Mouse (Mus musculus) liver, postnatal 0 days (tissue): ENCODE results near the gene Commd4. TPM values are rescaled to one million over a fixed set of nuclear protein-coding genes. Genes with fewer than 3 reads are reported as not detected.

Experiments
- ATAC-seq: fragments of 200-750 bp; cut with Nextera tagmentation; 2 replicates; pipeline ENCODE4 v1.8.0; 2017; ENCODE audit warnings: mild to moderate bottlenecking, moderate library complexity
- DNase-seq: peaks from one replicate; pipeline ENCODE4 v3.0.0-alpha.2; 2016
- H3K27ac ChIP-seq: fragments of 300-500 bp; sonication (generic); 2 replicates; pipeline ENCODE4 v1.5.1; 2014; ENCODE audit warnings: antibody characterized with exemption, moderate library complexity, mild to moderate bottlenecking, low read depth
- H3K27me3 ChIP-seq: fragments of 300-500 bp; sonication (generic); 2 replicates; pipeline ENCODE4 v1.6.1; 2014; ENCODE audit warnings: low read length, control low read depth, mixed read lengths; ENCODE audit not compliant: insufficient read depth
- H3K36me3 ChIP-seq: fragments of 300-500 bp; sonication (generic); replicated peaks from 2 replicates; pipeline ENCODE4 v1.6.1; 2014; ENCODE audit warnings: mild to moderate bottlenecking, control low read depth, low read length, moderate library complexity, mixed read lengths; ENCODE audit not compliant: insufficient read depth
- H3K4me1 ChIP-seq: fragments of 300-500 bp; sonication (generic); 2 replicates; pipeline ENCODE4 v1.6.1; 2014; ENCODE audit warnings: antibody characterized with exemption, mild to moderate bottlenecking, control low read depth; ENCODE audit not compliant: insufficient read depth
- H3K4me2 ChIP-seq: fragments of 300-500 bp; sonication (generic); 2 replicates; pipeline ENCODE4 v1.6.1; 2014; ENCODE audit warnings: low read depth, mild to moderate bottlenecking, low read length, moderate library complexity, mixed read lengths
- H3K4me3 ChIP-seq: fragments of 300-500 bp; sonication (generic); 2 replicates; pipeline ENCODE4 v1.5.1; 2014; ENCODE audit warnings: low read depth, low read length
- H3K9ac ChIP-seq: fragments of 300-500 bp; sonication (generic); replicated peaks from 2 replicates; pipeline ENCODE4 v1.6.1; 2014; ENCODE audit warnings: mild to moderate bottlenecking, moderate library complexity
- H3K9me3 ChIP-seq: fragments of 300-500 bp; sonication (generic); 2 replicates; pipeline ENCODE4 v1.6.1; 2016; ENCODE audit warnings: mild to moderate bottlenecking, control low read depth, low read length, mixed read lengths
- CTCF ChIP-seq: sonication (generic); IDR thresholded peaks from 2 replicates; pipeline ENCODE4 v1.5.1; 2016; ENCODE audit warnings: antibody characterized with exemption, low read depth
- EP300 ChIP-seq: IDR thresholded peaks from 2 replicates; pipeline ENCODE4 v1.6.1; 2016; ENCODE audit warnings: antibody characterized with exemption, low read depth, mild to moderate bottlenecking
- WGBS: fragments of 180-500 bp; shearing (Covaris S2); extraction: QIAGEN DNeasy Blood & Tissue Kit; methylation state at CpG from one replicate; pipeline ENCODE4 v1.1.7; 2014; ENCODE audit not compliant: insufficient replicate concordance; 5-methylcytosine and 5-hydroxymethylcytosine counted together
- polyA plus RNA-seq: library from polyadenylated mRNA; unstranded; fragments of >200 nt; fragmentation: Nextera tagmentation; extraction: Ambion mirVana; gene quantifications from 2 replicates; pipeline ENCODE4 v1.2.1, GENCODE M21; 2015

Gene Commd4
- polyA plus RNA-seq, 1 experiment from 2014 or later = 48.2 TPM

DNA sequence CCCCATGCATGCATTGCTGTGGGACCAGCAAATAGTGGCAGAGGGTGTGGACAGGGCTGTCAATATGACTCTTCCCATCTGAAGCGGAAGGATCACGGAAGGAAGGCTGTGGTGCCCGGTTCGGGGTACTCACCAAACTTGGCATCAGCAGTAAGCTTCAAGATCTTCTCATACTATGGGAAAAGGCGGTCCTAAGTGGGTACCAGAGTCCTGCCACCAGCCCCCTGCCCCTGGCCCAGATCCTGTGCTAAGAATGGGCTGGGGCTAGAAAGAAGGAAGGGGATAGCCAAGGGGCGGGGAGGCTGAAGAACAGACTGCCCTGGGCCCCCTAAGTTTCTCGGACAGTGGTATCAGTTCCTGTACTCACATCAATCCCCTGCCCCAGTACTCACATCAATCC lies 1.7 kb downstream of the Commd4 start:
- Histone ChIP-seq H3K36me3 (peaks cover 8% of the 10 kb centered on the region; the same call in 1 of the 2 replicates), H3K9me3 (no peaks in the 10 kb centered on the region), H3K9ac (no peak overlapping the region), H3K4me3 (no peak overlapping the region), H3K27ac (no peak overlapping the region), H3K27me3 (no peaks in the 10 kb centered on the region), H3K4me1 (peaks cover 14% of the 10 kb centered on the region), H3K4me2 (no peak overlapping the region)
- TF ChIP-seq CTCF (no peak), EP300 (no peak)
- ATAC-seq (no peak), DNase-seq (no peak)
- 93% methylated on average over 7 of the region's 7 CpGs for WGBS

DNA sequence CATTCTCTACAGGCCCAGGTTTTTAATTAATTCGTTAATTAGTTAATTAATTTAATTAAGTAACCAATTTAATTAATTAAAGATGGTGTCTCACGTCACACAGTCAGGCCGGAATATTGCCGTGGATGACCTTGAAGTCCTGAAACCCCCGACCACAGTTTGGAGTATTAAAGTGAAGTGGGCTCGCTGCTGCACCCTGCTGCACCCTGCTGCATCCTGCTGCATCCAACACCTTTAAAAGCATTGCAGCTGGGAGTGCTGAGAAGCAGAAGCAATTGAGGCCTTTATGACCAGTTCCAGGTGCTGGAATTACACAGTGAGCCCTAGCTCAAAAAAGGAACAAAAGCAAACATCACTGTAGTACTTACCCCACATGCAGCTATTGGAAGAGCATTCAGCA lies 5.8 kb downstream of the Commd4 start:
- H3K27ac ChIP-seq = no peak overlapping the region
- H3K4me3 ChIP-seq = no peak overlapping the region
- ATAC-seq = no peak
- 54% methylated on average over 6 of the region's 6 CpGs for WGBS
- H3K36me3 ChIP-seq = peaks cover 8% of the 10 kb centered on the region; the same call in 1 of the 2 replicates
- H3K4me2 ChIP-seq = no peak overlapping the region
- H3K27me3 ChIP-seq = no peaks in the 10 kb centered on the region
- peaks cover 11% of the 10 kb centered on the region for H3K4me1 ChIP-seq
- H3K9me3 ChIP-seq = no peaks in the 10 kb centered on the region
- no peak overlapping the region for H3K9ac ChIP-seq
- no peak for DNase-seq
- no peak for TF ChIP-seq EP300
- no peak for TF ChIP-seq CTCF

DNA sequence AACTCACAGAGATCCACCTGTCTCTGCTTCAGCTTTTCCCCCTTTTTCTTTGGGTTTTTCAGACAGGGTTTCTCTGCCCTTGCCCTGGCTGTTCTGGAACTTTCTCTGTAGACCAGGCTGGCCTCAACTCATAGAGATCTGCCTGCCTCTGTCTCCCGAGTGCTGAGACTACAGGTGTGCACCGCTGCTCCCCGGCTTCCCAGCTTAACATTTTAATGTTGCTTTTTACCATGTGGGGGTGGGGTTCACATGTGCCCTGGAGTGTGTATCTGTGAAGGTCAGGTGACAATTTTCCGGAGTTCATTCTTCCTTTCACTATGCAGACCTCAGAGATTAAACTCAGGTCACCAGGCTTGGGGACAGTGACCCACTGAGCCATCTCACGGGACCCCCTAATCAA lies 7.9 kb downstream of the Commd4 start:
- 80% methylated on average over 5 of the region's 5 CpGs for WGBS
- ATAC-seq = no peak
- no peaks in the 10 kb centered on the region for H3K27me3 ChIP-seq
- no peaks in the 10 kb centered on the region for H3K9me3 ChIP-seq
- H3K9ac ChIP-seq = no peak overlapping the region
- H3K4me1 ChIP-seq = peaks cover 10% of the 10 kb centered on the region
- no peak overlapping the region for H3K4me3 ChIP-seq
- no peak overlapping the region for H3K27ac ChIP-seq
- TF ChIP-seq EP300 (no peak), CTCF (no peak)
- peaks cover 3% of the 10 kb centered on the region; the same call in 1 of the 2 replicates for H3K36me3 ChIP-seq
- no peak for DNase-seq
- H3K4me2 ChIP-seq = no peak overlapping the region

DNA sequence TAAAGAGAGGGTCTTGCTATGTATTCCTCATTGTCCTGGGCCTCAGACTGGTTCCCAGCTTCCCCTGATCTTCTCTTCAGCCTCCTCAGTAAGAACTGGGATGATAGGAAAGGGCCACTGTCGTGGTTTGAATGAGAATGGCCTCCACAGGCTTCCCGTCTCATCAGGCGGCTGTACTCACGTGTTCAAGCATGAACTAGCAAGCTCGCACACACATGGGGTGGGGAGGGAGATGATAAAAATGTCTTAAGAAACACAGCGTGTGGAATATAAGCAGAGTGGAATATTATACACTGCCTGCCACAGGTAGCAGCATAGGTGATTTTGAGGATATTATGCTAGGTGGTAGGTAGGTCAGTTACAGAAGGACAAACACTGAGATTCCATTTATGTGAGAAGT lies 9.1 kb downstream of the Commd4 start:
- Histone ChIP-seq H3K4me2 (peak overlapping the region; percentile 85), H3K4me1 (peaks cover 10% of the 10 kb centered on the region), H3K9me3 (no peaks in the 10 kb centered on the region), H3K36me3 (no peaks in the 10 kb centered on the region; the same call in 1 of the 2 replicates), H3K27ac (peak overlapping the region; percentile 85), H3K4me3 (peak overlapping the region; percentile 51), H3K9ac (peak overlapping the region; percentile 67), H3K27me3 (no peaks in the 10 kb centered on the region)
- DNase-seq (no peak), ATAC-seq (no peak)
- WGBS = 65% methylated on average over 6 of the region's 6 CpGs
- TF ChIP-seq EP300 (no peak), CTCF (no peak)

DNA sequence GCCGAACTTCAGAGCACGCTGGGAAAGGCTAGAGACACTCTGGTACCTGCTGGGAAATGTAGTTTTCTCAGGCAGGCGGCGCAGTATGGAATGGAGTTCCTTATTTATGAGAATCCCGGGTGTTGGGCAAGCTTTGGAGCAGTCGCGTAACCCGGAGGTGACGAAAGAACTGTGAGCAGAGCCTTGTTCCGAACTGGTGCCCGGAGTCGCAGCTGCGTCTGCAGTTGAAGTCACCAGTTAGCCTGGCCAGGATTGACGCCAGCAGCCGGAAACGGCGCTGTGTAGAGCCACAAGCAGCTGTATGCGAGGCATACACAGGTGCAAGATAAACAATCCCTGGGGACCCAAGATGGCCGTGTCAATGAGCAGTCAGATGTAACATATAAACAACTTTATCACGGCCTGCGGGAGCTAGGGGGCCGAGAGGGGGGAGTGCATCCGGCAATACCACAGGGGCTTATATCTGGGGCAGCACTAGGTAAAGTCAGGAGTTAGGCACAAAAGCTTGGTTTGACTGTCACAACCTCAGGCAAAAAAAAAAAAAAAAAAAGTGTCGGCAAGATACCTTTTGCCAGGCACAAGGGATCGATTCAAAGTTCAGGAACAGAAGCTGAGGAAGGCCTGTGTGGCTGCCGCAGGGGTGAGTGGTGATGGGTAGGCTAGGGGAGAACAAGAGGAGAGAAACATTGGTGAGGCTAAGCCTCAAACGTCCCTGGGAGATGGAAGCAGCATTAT lies 9.8 kb downstream of the Commd4 start, which contains the start of gene Neil1:
TSS of gene Neil1 (minus strand) at position 162 of the 735 bp plus-strand sequence.
- no peaks in the 10 kb centered on the region for H3K9me3 ChIP-seq
- peaks cover 10% of the 10 kb centered on the region for H3K4me1 ChIP-seq
- H3K4me2 ChIP-seq = peak within 1 kb of the TSS; percentile 85
- ATAC-seq = peak; percentile 95
- peak within 1 kb of the TSS; percentile 85 for H3K27ac ChIP-seq
- H3K36me3 ChIP-seq = peaks cover under 1% of the 10 kb centered on the region; the same call in 1 of the 2 replicates
- H3K27me3 ChIP-seq = no peaks in the 10 kb centered on the region
- 1% methylated on average over 27 of the region's 27 CpGs for WGBS
- TF ChIP-seq EP300 (peak; percentile 47; the same call in 1 of the 2 replicates), CTCF (peak; percentile 33)
- H3K9ac ChIP-seq = peak within 1 kb of the TSS; percentile 67
- H3K4me3 ChIP-seq = peak within 1 kb of the TSS; percentile 51
- peak; percentile 89 for DNase-seq

DNA sequence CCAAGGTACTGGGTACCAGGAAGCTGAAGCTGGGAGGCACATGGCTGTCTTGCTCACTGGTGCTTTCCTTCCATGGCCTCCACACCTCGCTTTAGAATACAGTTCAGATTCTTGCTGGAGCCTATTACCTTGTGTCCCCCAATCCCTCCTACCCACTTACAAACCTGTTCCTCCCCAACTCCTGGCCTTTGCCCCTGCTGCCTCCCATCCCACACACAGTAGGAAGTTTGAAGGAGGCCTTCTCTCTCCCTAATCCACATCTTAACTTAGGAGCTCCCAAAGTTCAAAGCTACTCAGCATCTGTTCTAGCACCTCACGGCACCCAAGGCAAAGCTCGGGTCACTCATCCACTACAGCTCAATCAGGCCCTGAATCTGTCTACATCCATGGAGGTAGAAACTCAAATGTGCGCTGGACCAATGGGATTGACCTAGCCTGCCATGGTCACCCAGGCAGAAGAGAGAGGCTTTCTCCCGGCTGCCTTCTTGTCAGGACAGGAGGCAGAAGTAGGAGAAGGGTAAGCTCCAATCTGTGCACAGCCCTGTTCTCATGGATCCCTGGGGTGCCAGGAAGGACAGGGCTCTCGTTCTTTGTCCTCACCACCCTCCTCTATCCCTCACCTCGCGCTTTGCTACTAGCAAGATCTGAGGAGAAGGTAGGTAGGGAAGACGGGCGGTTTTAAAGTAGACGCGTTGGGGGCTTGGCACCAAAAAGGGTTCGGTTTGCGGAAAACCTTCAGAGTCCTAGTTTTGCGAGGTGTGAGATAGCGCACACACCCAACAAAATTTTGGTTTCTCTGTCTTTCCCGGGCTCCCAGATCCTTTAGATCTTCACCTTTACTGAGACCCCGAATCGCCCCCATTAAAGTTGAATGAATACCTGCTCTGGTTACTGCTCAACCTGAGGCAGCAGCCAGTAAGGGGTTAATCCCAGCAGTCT lies 10.7 kb downstream of the Commd4 start:
- WGBS = 11% methylated on average over 19 of the region's 19 CpGs
- Histone ChIP-seq H3K4me3 (peak overlapping the region; percentile 51), H3K36me3 (peaks cover 3% of the 10 kb centered on the region; the same call in 1 of the 2 replicates), H3K9ac (peak overlapping the region; percentile 67), H3K9me3 (no peaks in the 10 kb centered on the region), H3K4me2 (peak overlapping the region; percentile 85), H3K4me1 (peaks cover 10% of the 10 kb centered on the region), H3K27me3 (no peaks in the 10 kb centered on the region), H3K27ac (peak overlapping the region; percentile 85)
- ATAC-seq (peak; percentile 8; the same call in 1 of the 2 replicates), DNase-seq (no peak)
- TF ChIP-seq CTCF (no peak), EP300 (no peak)
